Mouse (Mus musculus) left cerebral cortex, adult 8-10 months (tissue): Measurements from ENCODE around the gene Pklr. TPM values are rescaled to one million over a fixed set of nuclear protein-coding genes. Genes with fewer than 3 reads are reported as not detected.
"Not testable (repeated sequence)": the region's sequence is repeated elsewhere in the genome, so short reads cannot be mapped to it uniquely, and the experiment has no call there.

Experiments used
- DNase-seq, 2 experiments: peaks; one replicate each; pipeline ENCODE4 v3.0.0; 2022; ENCODE audit warnings: low spot score in 2 of 2
- total RNA-seq, 4 experiments: library from RNA; stranded (reverse); gene quantifications; 2 replicates each; pipeline ENCODE4 v1.2.4; 2022

Gene Pklr
- total RNA-seq, 4 experiments from 2014 or later: not detected

- DNase-seq: no peak
These were observed 12.6 kb upstream of the Pklr start for GRCm38 (mm10) chr3:89123313-89123712.

DNA sequence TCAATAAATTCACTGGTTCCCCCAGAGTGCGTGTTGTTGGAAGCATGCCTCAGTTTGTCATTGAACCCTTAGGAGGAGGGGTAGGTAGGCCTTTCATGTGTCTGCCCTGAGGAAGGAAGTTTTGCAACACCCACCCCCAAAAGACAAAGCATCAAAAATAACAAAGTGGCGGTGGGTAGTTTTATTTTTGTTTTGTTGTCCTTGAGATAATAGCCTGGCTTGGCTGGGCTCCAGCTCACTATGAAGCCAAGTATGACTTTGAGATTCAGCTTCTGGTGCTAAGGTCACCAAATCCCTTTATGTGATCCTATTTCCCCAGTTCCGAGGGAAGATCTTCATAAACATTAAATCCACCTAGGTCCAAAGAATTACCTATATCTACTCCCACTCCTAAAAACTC, 11.7 kb upstream of the Pklr start:
- no peak for DNase-seq

- no peak for DNase-seq
These were observed 10.0 kb upstream of the Pklr start for GRCm38 (mm10) chr3:89125981-89126380.

GRCm38 (mm10) chr3:89129908-89130307, 6.0 kb upstream of the Pklr start:
- no peak for DNase-seq

- peak; percentile 7 to 85 for DNase-seq
These were observed 4.1 kb upstream of the Pklr start for GRCm38 (mm10) chr3:89131816-89132215.

DNA sequence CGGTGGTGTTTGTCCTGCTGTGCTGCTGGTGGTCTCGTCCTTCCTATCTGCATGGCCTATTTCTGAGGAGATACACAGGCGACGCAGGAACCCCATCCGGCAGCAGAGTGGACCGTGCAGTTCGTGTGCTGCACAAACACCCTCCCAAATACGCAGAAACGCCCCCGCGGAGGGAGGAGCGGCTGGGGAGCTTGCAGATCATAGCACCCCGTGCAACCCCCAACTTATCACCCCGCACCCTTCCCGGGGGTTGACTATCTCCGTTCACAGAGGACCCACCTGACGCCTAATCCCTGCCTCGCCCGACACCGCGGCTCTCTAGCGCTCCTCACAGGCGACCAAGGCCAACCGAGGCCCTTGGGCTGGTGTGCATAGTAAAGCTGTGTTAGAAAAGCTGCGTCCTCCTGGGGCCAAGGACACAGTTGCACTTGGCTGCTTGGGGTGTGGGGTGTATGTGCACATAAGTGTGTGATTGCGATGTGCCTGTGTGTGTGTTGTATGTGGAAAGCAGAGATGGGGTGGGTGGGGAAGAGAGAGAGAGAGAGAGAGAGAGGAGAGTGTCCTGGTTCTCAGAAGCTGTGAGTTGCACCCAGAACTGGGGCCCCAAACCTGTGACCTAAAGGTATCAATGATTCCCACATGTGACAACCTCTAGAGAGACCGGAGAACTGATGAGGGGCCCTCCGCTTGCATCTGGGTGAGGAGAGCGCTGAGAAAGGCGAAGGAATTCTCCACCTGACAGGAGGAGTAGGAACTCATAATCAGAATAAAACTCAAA, 3.5 kb upstream of the Pklr start:
- peak; percentile 22 to 45 for DNase-seq

DNA sequence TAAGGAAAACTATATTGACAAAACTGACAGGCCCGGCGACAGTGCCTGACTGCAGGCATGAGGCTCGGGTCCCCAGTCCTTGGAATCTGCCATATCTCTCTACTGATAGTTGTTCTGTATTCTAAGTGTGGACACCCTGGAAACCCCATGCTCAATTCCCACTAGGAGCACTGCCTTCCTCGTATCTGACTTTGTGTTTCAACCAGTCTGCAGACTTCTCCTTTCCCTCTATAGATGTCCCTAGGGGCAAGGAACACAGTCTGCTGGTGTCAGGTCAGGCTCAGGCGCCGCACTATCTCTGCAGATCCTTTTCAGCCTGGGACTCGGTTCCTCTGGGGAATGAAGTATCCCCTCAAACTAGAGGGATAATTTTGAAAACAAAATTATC, 2.9 kb upstream of the Pklr start:
- no peak for DNase-seq

GRCm38 (mm10) chr3:89133752-89134151, 2.2 kb upstream of the Pklr start:
- DNase-seq: no peak

- DNase-seq: no peak
These were observed 423 bp downstream of the Pklr start for GRCm38 (mm10) chr3:89136365-89136764.

DNA sequence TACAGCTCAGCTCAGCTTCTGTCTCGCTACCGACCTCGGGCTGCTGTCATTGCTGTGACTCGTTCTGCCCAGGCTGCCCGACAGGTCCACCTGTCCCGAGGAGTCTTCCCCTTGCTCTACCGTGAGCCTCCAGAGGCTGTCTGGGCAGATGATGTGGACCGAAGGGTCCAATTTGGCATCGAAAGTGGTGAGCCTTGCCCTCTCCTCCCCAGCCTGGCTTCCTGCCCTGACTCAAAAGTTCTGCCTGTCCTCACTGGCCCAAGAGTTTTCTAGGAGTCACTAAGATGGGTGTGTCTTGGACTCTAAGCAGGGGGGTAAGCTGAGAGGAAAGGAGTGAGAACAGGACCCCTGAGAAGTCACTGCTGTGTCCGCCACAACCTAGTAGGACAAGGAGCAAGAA, 8.9 kb downstream of the Pklr start:
- DNase-seq: no peak

GRCm38 (mm10) chr3:89145566-89145965, 9.6 kb downstream of the Pklr start:
- DNase-seq: no peak

GRCm38 (mm10) chr3:89147101-89147978, 11.4 kb downstream of the Pklr start:
- DNase-seq: no peak

DNA sequence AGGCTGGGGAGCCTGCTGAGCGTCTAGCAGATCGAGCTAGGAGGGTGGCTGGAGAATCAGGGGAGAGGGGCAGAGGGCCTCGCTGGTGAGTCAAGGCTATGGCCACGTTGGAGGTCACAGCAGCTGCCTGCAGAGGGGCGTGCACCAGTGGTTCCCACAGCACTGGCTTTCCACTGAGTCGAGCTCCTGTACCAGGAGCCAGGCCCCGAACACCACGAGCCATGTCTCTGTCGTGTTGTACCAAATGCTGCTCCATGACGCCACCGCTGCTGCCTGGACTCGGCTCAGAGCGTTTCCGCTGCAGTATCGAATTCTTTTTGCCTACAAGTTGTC, 12.0 kb downstream of the Pklr start:
- DNase-seq: no peak

DNA sequence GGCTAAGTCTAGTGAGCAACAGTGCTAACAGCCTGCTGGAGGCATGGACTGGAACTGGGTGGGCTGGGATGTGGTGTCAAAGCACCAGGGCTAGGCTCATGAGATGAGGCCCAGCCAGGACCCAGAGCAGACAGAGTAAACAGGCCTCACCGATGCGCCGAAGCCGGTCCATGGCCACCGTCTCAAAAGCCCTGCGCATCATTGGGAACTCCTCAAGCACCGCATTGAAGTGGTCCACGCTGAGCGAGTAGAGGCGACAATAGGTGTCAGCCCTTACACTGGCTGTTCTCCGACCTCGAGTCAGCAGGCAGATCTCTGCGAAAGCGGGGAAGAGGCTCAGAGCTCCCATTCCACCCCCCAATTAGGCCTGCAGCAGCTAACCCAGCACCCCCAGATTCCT, 12.6 kb downstream of the Pklr start:
- DNase-seq: no peak

DNA sequence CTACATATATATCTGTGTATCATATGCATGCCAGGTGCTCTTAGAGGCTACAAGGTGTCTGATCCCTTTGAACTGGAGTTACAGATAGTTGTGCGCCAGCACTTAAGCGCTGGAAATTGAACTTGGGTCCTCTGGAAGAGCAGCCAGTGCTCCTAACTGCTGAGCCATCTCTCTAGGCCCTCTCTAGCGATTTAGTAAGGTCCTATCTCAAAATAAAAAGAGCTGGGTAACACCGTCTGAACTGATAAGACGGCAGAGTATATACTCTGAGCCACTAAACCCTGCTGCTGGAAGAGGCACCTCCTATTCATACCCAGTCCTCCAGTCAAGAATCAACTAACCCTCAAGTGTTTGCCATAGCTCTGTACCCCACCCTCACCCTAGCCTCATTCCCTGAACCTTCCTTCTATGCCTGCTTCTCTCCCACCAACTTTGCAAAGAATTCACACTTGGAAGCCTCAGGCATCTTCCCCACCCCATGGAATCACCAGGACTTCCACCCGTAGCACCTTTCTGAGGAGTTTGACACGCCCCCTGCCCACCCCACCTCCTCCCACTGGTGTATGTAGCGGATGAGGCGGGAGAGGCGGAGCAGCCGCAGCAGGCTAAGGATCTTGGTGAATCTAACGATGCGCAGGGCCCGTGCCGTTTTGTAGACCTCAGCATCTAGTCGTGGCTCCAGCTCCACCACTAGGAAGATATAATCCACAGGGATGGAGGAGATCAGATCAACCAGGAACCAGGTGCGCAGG, 16.3 kb downstream of the Pklr start:
- no peak for DNase-seq

DNA sequence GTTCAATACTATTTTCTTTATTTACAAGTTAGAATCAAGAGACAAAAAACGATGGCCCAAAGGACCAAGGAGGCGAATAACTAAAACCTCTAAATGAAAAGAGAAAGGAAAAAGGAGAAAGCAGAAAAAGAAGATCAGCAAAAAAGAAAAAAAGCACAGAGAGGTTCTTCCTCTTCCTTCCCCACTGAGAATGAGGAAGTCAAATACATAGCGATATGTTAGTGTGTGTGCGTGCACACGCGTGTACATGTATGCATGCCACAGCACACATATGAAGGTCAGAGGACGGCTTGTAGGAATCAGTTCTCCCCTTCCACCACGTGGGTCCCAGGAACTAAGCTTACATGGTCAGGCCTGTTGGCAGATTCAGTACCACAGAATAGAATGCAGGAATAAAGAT, 21.0 kb downstream of the Pklr start:
- no peak for DNase-seq

- no peak for DNase-seq
These were observed 22.7 kb downstream of the Pklr start for GRCm38 (mm10) chr3:89158651-89159050.

DNA sequence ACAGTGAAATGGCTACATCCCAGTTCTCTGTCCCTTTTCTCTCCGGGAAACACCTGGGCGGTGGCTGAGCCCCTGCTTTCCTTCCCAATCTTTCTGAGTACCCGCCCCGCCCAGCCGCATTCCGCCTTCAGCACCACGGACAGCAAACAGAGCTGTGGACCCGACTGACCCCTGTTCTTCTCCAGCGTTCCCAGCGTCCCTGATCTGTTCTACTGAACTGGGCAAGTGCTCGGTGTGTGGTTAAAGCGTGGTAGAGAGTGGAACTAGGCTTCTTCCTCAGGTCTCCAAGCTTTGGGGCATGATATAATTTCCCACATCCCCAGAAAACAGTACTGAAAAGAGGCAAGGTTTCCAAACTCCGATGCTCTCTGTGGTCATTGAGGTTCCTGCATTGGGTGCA, 23.3 kb downstream of the Pklr start:
- DNase-seq: no peak

- DNase-seq: no peak
These were observed 23.8 kb downstream of the Pklr start, which contains the start of gene Hcn3 for GRCm38 (mm10) chr3:89159616-89160344. Gene Hcn3, minus strand, starts transcription at chr3:89160196.

- DNase-seq: not testable (repeated sequence)
These were observed 25.3 kb downstream of the Pklr start for GRCm38 (mm10) chr3:89161207-89161606.

- DNase-seq: no peak
These were observed 25.8 kb downstream of the Pklr start for GRCm38 (mm10) chr3:89161786-89162185.
